Mouse (Mus musculus) central nervous system, embryonic 14 days (tissue): ENCODE results near the gene Gm7951. TPM values are rescaled to one million over a fixed set of nuclear protein-coding genes. Genes with fewer than 3 reads are reported as not detected.

ENCODE experiments used
- polyA plus RNA-seq: library from polyadenylated mRNA; depleted of rRNA; stranded (reverse); fragments of >200 nt; gene quantifications from 2 replicates; pipeline ENCODE4 v1.2.3, GENCODE M21; 2012; rRNA removed

Gene Gm7951
- polyA plus RNA-seq: not detected in 2 replicates

GRCm38 (mm10) chr14:42117269-42117668 is at the start of gene Gm7951:
TSS of gene Gm7951 (minus strand) at chr14:42117369.

DNA sequence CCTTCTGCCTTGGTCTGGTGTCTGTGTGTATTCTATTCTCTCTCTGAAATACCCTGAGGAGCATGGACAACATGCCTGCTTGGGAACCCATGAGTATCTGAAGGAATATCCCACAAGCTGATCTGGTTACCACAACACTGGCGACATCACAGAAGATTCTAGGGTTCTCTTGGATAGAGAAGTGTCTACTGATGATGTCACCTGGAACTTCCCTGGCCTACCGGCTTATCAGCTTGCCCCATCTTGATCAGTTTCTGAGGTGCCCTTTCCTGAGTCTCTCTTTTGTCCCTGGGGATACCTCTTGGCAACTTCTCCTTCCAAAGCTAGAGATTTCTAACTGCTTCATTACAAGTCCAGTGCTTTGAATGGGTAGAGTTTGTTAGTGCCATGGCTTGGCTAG is 45.4 kb upstream of the Gm7951 start, which contains the start of gene Gm17027:
Gm17027 (minus strand) TSS at position 101 of the 400 bp plus-strand sequence.

Other genes starting within 250 kb of the Gm7951 start
- not detected in 2 replicates for gene Gm7980, start 210.1 kb downstream of the Gm7951 start, polyA plus RNA-seq
- gene 1700049E17Rik1, start 192.4 kb downstream of the Gm7951 start, polyA plus RNA-seq: not detected in 2 replicates
- not detected in 2 replicates for gene 1700024B05Rik, start 173.4 kb downstream of the Gm7951 start, polyA plus RNA-seq
- gene Gm6401, start 149.4 kb downstream of the Gm7951 start, polyA plus RNA-seq: not detected in 2 replicates
- gene Gm3543, start 134.0 kb downstream of the Gm7951 start, polyA plus RNA-seq: not detected in 2 replicates
- gene Gm17027, start 45.3 kb upstream of the Gm7951 start, polyA plus RNA-seq: not detected in 2 replicates
- gene Gm3573, start 73.4 kb upstream of the Gm7951 start, polyA plus RNA-seq: not detected in 2 replicates
- not detected in 2 replicates for gene Gm17026, start 142.7 kb upstream of the Gm7951 start, polyA plus RNA-seq
- gene Gm9611, start 180.0 kb upstream of the Gm7951 start, polyA plus RNA-seq: not detected in 2 replicates
- gene Gm7995, start 192.8 kb upstream of the Gm7951 start, polyA plus RNA-seq: not detected in 2 replicates